Mouse (Mus musculus) kidney, postnatal 36 days (tissue): ENCODE data around the gene Fam168b.

ENCODE experiments used
- DNase-seq, 2 experiments: peaks; one replicate each; pipeline ENCODE4 v3.0.0; 2021 to 2022; ENCODE audit warnings: mixed read lengths in 2 of 2

Gene Fam168b

GRCm38 (mm10) chr1:34812407-34813247, 30.2 kb downstream of the Fam168b start:
- DNase-seq = peak in 1 of 2 experiments; percentile 30

DNA sequence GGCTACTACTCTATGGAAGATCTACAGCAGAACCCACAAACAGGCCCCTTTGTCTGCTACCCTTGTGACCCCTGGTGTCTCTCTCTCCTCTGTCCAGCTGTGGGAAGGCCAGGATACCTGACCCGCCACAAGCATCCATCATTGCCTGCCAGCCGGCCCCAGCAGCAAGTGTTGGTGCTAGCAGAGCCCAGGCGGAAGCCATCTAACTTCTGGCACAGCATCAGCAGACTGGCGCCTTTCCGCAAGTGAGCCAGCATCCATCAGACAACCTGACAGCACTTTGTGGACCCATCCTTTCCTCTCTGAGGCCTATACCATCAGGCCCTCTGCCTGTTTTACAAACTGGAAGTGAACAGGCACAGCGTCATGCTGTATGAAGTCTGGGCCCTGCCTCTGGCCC, 31.3 kb downstream of the Fam168b start:
- no peak for DNase-seq

DNA sequence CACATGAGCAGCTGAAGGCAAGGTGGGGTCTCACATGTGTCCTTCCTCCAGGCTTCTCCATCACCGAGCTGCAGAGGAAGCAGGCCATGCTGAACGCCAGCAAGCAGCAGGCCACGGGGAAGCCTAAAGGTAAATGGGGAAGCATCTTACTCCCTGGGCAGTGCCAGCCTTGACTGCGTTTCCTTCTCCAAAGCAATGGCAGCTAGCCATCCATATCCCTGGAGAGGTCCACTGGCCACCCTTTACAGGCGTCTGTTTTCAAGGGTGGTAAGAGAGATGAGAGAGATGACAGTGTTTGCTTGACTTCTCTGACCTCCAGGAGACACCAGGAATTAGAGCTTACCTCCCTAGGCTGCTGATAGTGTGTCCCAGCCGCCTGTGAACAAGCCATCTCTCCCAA, 31.8 kb downstream of the Fam168b start:
- DNase-seq = no peak

DNA sequence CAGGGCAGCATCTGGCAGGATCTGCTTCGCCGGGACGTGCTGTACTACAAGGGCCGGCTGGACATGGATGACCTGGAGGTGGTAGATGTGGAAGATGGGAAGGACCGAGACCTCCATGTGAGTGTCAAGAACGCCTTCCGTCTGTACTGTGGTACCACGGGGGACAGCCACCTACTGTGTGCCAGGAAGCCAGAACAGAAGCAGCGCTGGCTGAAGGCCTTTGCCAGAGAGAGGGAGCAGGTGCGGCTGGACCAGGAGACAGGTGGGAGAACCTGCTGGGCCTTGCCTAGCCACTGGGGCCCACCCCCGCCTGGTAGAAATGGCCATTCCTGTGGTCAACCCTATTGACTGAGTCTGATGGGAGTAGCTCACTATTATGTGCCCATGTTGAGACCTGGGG, 32.6 kb downstream of the Fam168b start:
- DNase-seq = no peak

- peak; percentile 39 to 76 for DNase-seq
These were observed 34.4 kb downstream of the Fam168b start for GRCm38 (mm10) chr1:34808445-34808844.

GRCm38 (mm10) chr1:34805931-34806520, 36.8 kb downstream of the Fam168b start:
- no peak for DNase-seq

- no peak for DNase-seq
These were observed 38.0 kb downstream of the Fam168b start for GRCm38 (mm10) chr1:34804863-34805262.

GRCm38 (mm10) chr1:34802290-34802642, 40.6 kb downstream of the Fam168b start:
- no peak for DNase-seq

DNA sequence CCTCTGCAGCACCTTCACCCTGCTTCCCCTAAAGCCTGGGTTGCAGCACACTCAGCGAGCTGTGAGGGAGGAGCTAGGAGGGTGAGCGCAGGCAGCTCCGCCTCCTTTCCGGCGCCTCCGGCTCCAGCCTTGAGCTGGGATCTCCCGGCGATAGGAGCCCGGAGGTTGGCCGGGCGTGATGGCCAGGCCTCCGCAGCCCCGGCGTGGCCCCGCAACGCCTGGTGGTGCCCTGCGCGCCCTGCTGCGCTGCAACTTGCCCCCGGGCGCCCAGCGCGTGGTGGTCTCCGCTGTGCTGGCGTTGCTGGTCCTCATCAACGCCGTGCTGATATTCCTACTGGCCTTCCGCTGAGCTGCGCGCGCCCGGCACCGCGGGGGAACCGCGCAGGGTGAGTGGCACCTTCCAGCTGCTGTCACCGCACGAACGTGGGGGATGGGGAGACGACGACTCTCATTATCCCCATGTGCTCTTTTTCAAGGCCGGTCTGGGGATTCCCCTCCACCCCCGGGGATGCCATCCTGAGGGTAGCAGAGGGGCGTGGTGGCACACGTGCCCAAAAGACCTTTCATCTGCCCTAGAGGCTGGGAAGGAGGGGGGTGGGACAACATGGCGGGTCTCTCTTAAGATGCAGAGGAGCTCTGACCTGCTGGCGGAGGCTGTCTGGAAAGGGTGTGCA, 41.1 kb downstream of the Fam168b start:
- DNase-seq = peak; percentile 58 to 77

DNA sequence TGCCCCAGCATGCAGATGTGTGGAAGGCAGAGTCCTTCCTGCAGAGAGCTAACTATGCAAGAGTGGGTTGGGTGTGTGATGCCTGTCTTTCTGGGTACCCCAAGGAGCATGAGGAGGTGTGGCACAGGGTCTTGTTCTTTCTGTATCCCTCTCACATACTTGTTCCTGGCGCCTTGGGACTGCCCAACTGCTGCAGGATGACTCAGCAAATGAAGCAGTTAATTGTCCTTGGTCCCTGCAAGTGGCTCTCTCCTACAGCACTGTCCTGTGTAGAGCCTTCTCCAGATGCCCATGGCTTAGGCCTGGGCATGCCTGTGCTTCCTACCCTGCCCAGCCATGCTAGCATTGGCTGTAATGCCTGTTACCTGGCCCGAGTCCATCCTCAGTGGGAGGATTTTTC, 43.7 kb downstream of the Fam168b start:
- no peak for DNase-seq

GRCm38 (mm10) chr1:34793304-34794300, 49.3 kb downstream of the Fam168b start:
- no peak for DNase-seq

DNA sequence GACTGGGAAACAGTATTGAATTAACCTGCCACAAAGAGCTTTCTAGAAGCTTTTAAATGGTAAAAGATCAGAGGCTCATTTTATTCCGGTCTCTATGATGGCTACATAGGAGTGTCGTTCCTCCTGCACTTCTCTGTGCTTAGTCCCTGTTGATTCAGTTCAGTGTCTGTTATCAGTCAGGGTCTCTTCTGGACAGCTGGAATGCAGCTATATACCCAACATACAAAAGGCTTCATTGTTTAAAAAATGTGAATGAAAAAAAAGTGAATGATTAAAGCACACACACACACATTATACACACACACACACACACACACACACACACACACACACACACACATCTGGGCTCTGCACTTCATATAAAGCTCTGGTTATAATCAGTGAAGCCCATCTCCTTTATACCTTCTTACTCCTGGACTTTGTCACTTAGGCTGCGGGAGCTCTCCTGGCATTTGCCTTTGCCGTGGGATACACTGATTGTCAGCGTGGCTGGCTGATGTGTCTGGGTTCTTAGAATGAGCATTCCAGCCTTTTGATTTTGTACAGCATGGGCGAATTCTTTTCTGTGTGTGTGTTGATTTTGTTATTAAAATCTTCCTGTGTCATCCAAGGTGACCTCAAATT, 59.2 kb downstream of the Fam168b start:
- DNase-seq = no peak

- no peak for DNase-seq
These were observed 67.0 kb downstream of the Fam168b start for GRCm38 (mm10) chr1:34775870-34776269.

GRCm38 (mm10) chr1:34768875-34769274, 74.0 kb downstream of the Fam168b start:
- DNase-seq = no peak

DNA sequence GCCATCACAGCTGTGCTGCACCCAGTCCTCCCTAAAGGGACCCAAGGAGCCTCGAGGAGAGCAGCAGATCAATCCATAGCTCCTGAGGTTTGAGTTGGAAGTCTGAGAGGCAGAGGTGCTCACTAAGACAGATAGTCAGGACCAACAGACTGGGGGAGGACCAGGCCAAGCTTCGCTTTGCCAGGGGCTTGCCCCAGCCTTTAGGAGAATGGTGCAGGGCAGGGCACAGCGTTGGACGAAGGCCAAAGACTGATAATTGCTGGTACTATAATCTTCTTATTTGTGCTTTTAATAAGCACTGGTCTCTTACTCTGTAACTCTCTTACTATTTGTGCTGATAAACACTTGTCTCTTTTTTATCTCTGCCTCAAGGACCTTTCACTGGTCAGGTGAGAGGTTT, 75.0 kb downstream of the Fam168b start:
- no peak for DNase-seq

GRCm38 (mm10) chr1:34766899-34767298, 76.0 kb downstream of the Fam168b start:
- DNase-seq = no peak
